Mouse (Mus musculus): ENCODE measurements at regions not wholly inside any gene's neighbourhood (a gene's known extent, or its start where the extent isn't known, plus 50 kb on each side); places are given as distances from the start of the nearest gene placed in this dataset.

DNA sequence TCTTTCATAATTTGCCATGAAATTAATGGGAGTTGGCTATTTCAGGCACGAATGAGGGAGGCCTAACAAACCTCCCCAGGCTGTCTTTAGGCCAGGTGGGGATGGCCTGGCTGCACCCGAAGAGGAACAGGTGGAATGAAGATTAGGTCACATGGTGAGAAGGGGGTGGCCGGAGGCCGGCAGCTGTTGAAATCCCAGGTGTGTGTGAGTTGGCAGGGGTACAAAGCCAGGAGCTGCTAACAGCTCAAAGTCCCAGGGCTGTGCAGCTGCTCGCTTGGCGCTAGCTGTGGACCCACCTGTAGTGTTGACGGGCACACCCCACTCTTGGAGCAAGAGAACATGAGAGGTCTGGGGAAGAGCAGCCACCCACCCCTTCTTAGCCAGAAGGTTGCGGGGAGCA is 80.9 kb upstream of the Sox4 start:
- DNase-seq (ENCODE audit: low read depth, low spot score): peak; percentile 55
- 39% methylated on average over 8 of the region's 8 CpGs for WGBS

DNA sequence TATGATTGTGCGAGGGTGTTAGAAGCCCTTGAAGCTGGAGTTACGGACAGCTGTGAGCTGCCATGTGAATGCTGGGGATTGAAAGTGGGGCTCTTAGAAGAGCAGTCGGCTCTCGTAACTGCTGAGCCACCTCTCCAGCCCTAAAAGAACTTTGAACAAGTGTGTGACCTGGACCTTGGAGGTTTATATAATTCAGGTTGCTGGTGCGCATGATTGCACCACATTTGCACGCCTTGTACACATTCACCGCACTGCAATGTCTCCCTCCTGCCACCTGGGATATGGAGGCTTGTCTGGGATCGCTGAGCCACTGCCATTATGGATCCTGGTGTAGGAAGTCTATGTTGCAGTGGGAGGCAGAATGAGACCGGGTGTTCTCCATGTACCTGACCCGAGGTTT is 73.6 kb upstream of the Sox4 start:
- no peak for DNase-seq (ENCODE audit: low read depth, low spot score)
- WGBS: 98% methylated on average over 10 of the region's 10 CpGs

DNA sequence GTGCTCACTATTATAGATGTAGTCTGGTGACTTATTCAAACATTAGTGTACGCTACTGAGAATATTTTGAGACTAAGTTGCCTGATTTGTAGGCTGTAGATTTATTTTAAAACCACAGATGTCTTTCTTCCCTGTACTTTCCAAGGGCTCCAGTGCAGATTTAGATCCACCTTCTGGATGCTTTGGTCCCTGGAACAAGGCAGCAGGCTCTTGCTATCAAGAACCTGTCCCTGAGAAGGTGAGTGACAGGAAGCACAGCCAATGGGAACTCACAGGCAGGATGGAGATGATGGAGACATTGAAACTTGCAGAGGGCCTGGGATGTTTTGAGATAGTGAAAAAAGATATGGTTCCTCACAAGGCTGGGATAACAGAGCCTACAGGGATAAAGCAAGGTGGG is 70.0 kb upstream of the Sox4 start:
- WGBS: 93% methylated on average over 1 of the region's 1 CpGs
- no peak for DNase-seq (ENCODE audit: low read depth, low spot score)

DNA sequence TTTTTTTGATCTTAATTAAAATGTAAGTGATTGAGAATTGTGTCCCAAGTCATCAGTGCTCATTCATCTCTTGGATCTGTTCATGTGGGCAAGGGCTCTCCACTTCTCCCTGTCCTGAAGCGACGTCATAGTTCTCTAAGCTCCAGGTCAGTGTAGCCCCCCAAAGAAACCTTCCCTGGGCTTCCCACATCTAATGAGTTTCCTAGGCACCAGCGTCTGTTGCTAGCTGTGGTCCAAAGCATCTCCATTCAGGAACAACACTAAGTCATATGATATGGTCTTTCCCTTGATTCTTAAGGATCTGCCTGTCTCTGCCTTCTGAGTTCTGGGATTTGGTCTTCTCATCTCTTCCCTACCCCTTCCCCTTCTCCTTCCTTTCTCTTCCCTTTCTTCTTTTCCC is 66.3 kb upstream of the Sox4 start:
- WGBS: 95% methylated on average over 3 of the region's 3 CpGs
- DNase-seq (ENCODE audit: low read depth, low spot score): no peak

DNA sequence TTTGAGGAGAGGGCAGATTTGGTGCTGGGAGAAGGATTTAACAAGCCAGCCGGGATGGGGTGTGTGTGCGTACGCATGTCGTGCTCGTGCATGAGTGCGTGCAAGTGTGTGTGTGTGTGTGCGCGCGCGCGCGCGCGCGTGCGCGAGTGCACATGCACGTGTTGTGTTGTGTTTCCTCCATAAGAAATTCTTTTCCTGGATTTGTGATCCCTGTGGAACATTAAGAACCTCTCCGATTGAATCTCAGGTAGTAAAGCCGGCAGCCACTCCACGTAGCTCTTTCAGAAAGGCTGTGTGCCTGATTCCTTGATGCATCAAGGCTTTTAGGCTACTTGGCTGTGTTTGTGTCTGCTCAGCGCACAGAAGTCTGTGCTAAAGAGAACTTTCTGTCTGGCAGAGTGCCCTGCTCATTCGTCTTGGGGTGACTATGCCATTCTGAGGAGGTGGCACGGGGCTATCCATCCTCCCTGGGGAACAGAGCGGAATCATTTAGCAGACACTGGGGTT is 62.7 kb upstream of the Sox4 start:
- DNase-seq (ENCODE audit: low read depth, low spot score): no peak
- 85% methylated on average over 25 of the region's 25 CpGs for WGBS

DNA sequence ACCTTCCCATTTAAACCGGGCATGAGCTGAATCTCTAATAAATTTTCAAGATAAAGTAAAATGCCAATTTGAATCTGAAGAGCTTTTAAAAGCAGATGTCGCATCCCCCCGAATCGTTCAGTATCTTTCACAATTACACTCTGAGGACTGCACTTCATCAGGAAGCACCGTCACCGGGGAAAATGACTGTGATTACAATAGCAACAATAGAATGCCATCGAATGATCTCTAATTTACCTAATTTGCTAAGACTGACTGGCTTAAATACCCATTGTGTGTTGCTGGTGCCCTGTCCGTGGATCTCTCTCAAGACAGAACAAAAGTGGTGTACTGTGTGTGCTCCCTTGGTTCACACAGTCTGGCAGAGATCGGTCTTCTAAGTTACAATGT is 62.1 kb upstream of the Sox4 start:
- 81% methylated on average over 9 of the region's 9 CpGs for WGBS
- no peak for DNase-seq (ENCODE audit: low read depth, low spot score)

DNA sequence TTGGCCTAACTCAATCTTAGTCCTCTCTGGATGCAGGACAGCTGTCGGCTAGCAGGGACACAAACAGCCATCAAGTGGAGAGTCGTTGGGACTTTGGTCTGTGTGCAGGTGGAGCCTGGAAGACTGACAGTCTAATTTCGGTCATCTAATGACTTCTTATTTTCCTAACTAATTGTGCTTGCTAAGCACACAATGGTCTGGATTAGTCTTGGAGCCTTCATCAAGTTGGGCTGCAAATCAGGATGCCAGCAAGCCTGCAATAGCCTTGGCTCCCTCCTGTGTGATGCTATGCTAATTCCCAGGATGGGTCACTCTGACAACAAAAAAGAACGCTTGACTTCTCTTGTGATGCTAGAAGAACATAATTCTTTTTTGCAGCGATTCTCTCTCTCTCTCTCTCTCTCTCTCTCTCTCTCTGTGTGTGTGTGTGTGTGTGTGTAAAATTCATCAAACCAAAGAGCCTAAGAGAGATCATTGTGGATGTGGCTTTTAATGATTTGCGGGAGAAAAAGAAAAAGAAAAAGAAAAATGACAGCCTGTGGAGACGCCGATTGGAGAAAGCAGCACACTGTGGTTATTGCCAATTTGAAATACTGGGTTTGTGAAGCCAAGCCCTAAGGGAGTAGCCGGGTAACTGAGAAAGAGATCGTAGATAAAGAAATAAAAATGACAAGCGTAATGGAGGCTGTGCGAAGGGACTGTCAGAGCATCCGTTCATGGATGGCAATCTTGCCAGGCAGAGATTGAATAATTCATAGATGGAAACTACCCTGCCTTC is 61.5 kb upstream of the Sox4 start:
- 66% methylated on average over 13 of the region's 13 CpGs for WGBS

DNA sequence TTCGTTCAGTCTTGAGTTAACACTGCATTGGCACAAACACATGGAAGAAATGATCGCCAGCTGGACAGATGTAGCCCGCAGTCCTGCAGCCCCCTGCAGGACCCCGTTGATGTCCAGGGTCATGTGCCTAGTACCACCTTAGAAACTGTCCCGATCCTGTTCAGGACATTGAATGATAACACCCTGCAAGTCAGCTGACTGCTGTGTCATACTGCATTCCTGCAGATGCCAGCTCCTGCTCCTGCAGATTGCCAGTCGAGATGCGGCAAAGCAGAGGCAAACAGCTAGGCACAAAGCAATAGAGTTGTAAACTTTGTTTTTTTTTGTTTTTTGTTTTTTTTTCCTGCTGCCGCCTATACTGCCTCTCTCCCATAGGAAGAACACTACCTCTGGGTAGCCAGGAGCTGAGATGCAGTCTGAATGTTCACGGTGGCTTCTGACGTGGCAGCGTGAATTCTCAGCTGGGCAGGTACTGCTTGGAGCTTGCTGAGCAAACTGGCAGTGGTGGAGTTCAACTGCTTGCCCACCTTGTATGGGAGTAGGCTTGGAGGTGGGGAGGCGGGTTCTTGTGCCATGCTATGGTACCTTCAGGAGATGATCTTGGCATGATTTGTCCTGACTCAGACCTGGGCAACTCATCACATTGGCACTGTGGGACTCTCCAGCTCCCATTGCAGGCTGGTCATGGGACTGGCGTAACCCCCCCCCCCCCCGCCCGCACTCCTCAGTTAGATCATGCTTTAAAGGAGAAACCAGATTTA is 60.7 kb upstream of the Sox4 start:
- WGBS: 75% methylated on average over 15 of the region's 15 CpGs
- DNase-seq (ENCODE audit: low read depth, low spot score): no peak

More for the DNA sequence above, 61.5 kb upstream of the Sox4 start:
- DNase-seq (ENCODE audit: low read depth, low spot score): no peak

DNA sequence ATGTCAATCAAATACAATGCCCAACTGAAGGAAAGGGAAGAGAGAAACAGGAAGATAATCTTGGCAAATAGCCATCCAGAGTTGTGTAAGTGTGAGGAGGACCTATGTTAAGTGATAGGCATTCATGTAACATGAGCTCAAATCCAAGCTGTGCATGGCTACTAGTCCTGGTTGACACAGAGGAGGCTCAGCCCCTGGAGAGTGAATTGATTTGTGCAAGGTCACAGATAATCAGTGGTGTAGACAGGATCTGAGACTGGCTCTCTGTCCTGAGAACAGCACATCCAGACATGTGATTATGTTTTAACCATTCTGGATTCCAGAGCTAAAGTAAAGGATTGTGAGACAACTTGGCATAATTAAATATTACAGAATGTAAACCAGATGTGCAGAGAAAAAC is 53.0 kb upstream of the Sox4 start:
- DNase-seq (ENCODE audit: low read depth, low spot score): no peak
